Mouse (Mus musculus) megakaryocyte, embryonic 14.5 days (primary cell): ENCODE data around the gene Dll1. TPM values are rescaled to one million over a fixed set of nuclear protein-coding genes. Genes with fewer than 3 reads are reported as not detected.

Experiments
- H3K27me3 ChIP-seq: replicated peaks from 2 replicates; pipeline ENCODE3; 2012; ENCODE audit warnings: inconsistent platforms
- H3K36me3 ChIP-seq: replicated peaks from 2 replicates; pipeline ENCODE3; 2012; ENCODE audit warnings: low read length, inconsistent platforms, mixed read lengths
- H3K4me1 ChIP-seq: 2 replicates; pipeline ENCODE4 v1.6.1; 2012; ENCODE audit warnings: inconsistent platforms
- H3K4me3 ChIP-seq: replicated peaks from 2 replicates; pipeline ENCODE3; 2012; ENCODE audit warnings: moderate library complexity, mild to moderate bottlenecking, inconsistent platforms
- H3K9me3 ChIP-seq: 2 replicates; pipeline ENCODE4 v1.6.1; 2012; ENCODE audit warnings: inconsistent platforms
- FLI1 ChIP-seq: IDR thresholded peaks from 2 replicates; pipeline ENCODE4 v1.6.1; 2012; ENCODE audit warnings: low read length, inconsistent platforms, mixed read lengths
- GATA1 ChIP-seq: IDR thresholded peaks from 3 replicates; pipeline ENCODE4 v1.6.1; 2012; ENCODE audit warnings: mixed read lengths, low read length, inconsistent platforms, borderline replicate concordance
- polyA plus RNA-seq: library from polyadenylated mRNA; stranded (reverse); fragments of >175 nt; gene quantifications from 2 replicates; pipeline ENCODE4 v1.2.3, GENCODE M21; 2012; ENCODE audit warnings: low replicate concordance; ENCODE audit not compliant: insufficient read depth

Gene Dll1
- polyA plus RNA-seq, 1 experiment, result 0.22 TPM

- Histone ChIP-seq H3K4me3 (no peak overlapping the region), H3K36me3 (peaks cover 83% of the 10 kb centered on the region), H3K9me3 (peaks cover 9% of the 10 kb centered on the region), H3K4me1 (no peaks in the 10 kb centered on the region), H3K27me3 (no peaks in the 10 kb centered on the region)
- TF ChIP-seq GATA1 (no peak), FLI1 (no peak)
Observed at GRCm38 (mm10) chr17:15409261-15409660, 32.6 kb upstream of the Dll1 start.

GRCm38 (mm10) chr17:15406576-15406975 is 29.9 kb upstream of the Dll1 start:
- TF ChIP-seq FLI1 (no peak), GATA1 (no peak)
- Histone ChIP-seq H3K27me3 (no peaks in the 10 kb centered on the region), H3K9me3 (peaks cover 5% of the 10 kb centered on the region), H3K4me3 (no peak overlapping the region), H3K36me3 (peaks cover 83% of the 10 kb centered on the region), H3K4me1 (no peaks in the 10 kb centered on the region)

GRCm38 (mm10) chr17:15401716-15402115 is 25.0 kb upstream of the Dll1 start:
- no peak for TF ChIP-seq GATA1
- no peak for TF ChIP-seq FLI1
- no peaks in the 10 kb centered on the region for H3K27me3 ChIP-seq
- H3K4me3 ChIP-seq, result no peak overlapping the region
- peaks cover 41% of the 10 kb centered on the region for H3K36me3 ChIP-seq
- no peaks in the 10 kb centered on the region for H3K9me3 ChIP-seq
- H3K4me1 ChIP-seq, result peaks cover 11% of the 10 kb centered on the region

GRCm38 (mm10) chr17:15395997-15396675 is 19.5 kb upstream of the Dll1 start, which contains the start of gene Fam120b:
Gene Fam120b, plus strand, starts transcription at chr17:15396202.
- H3K4me3 ChIP-seq, result peak within 1 kb of the TSS; percentile 99

GRCm38 (mm10) chr17:15389356-15389755 is 12.7 kb upstream of the Dll1 start:
- no peaks in the 10 kb centered on the region for H3K36me3 ChIP-seq
- TF ChIP-seq GATA1 (no peak), FLI1 (no peak)
- H3K27me3 ChIP-seq, result peaks cover 34% of the 10 kb centered on the region
- no peaks in the 10 kb centered on the region for H3K9me3 ChIP-seq
- peak overlapping the region; percentile 50 for H3K4me3 ChIP-seq
- no peaks in the 10 kb centered on the region for H3K4me1 ChIP-seq

More at GRCm38 (mm10) chr17:15395997-15396675, 19.5 kb upstream of the Dll1 start, which contains the start of gene Fam120b:
- TF ChIP-seq FLI1 (0 out of 2 replicates have a peak, but pooled peaks have one; percentile 23), GATA1 (no peak)
- Histone ChIP-seq H3K4me1 (peaks cover 26% of the 10 kb centered on the region), H3K36me3 (no peaks in the 10 kb centered on the region), H3K9me3 (no peaks in the 10 kb centered on the region), H3K27me3 (peaks cover 20% of the 10 kb centered on the region)

- Histone ChIP-seq H3K36me3 (no peaks in the 10 kb centered on the region), H3K9me3 (no peaks in the 10 kb centered on the region), H3K4me1 (no peaks in the 10 kb centered on the region), H3K27me3 (peaks cover 35% of the 10 kb centered on the region), H3K4me3 (no peak overlapping the region)
- TF ChIP-seq GATA1 (no peak), FLI1 (no peak)
Observed at GRCm38 (mm10) chr17:15388892-15389291, 12.2 kb upstream of the Dll1 start.

- Histone ChIP-seq H3K36me3 (no peaks in the 10 kb centered on the region), H3K4me1 (peaks cover 25% of the 10 kb centered on the region), H3K4me3 (no peak overlapping the region), H3K27me3 (peaks cover 73% of the 10 kb centered on the region), H3K9me3 (peaks cover 4% of the 10 kb centered on the region; the same call in 1 of the 2 replicates)
- TF ChIP-seq GATA1 (no peak), FLI1 (no peak)
Observed at GRCm38 (mm10) chr17:15383360-15383759, 6.7 kb upstream of the Dll1 start.

GRCm38 (mm10) chr17:15381869-15382660 is 5.4 kb upstream of the Dll1 start:
- TF ChIP-seq GATA1 (no peak), FLI1 (no peak)
- peaks cover 34% of the 10 kb centered on the region for H3K4me1 ChIP-seq

GRCm38 (mm10) chr17:15381092-15381860 is 4.6 kb upstream of the Dll1 start:
- Histone ChIP-seq H3K36me3 (no peaks in the 10 kb centered on the region), H3K4me1 (peaks cover 42% of the 10 kb centered on the region), H3K4me3 (peak overlapping the region; percentile 81), H3K27me3 (peaks cover 85% of the 10 kb centered on the region), H3K9me3 (peaks cover 4% of the 10 kb centered on the region; the same call in 1 of the 2 replicates)
- TF ChIP-seq GATA1 (no peak), FLI1 (no peak)

More at GRCm38 (mm10) chr17:15381869-15382660, 5.4 kb upstream of the Dll1 start:
- Histone ChIP-seq H3K4me3 (no peak overlapping the region), H3K27me3 (peaks cover 83% of the 10 kb centered on the region), H3K36me3 (no peaks in the 10 kb centered on the region), H3K9me3 (peaks cover 4% of the 10 kb centered on the region; the same call in 1 of the 2 replicates)
